Mouse (Mus musculus) testis, adult 10 weeks (tissue): ENCODE data around the gene Fer1l4. TPM values are rescaled to one million over a fixed set of nuclear protein-coding genes. Genes with fewer than 3 reads are reported as not detected.

ENCODE experiments used
- polyA plus RNA-seq: library from polyadenylated mRNA; stranded (reverse); fragments of 350-450 nt; fragmentation: Illumina TruSeq; extraction: RNeasy Lipid Tissue Mini Kit (QIAGEN cat#74804); gene quantifications from one replicate; pipeline ENCODE4 v1.2.3, GENCODE M21; 2014; ENCODE audit warnings: low read depth, low replicate concordance

Fer1l4 gene
- polyA plus RNA-seq: 0.14 TPM

GRCm38 (mm10) chr2:156052816-156053215, at the start of gene Fer1l4:
Gene Fer1l4, minus strand, starts transcription at chr2:156052947.

GRCm38 (mm10) chr2:156065099-156066041, 12.6 kb upstream of the Fer1l4 start, which contains the start of gene Spag4:
Gene Spag4, plus strand, starts transcription at chr2:156065175.

GRCm38 (mm10) chr2:156007888-156008532, 44.7 kb downstream of the Fer1l4 start, which contains the start of the genes 6430550D23Rik and Ergic3:
Gene 6430550D23Rik, minus strand, starts transcription at chr2:156007977.
Gene Ergic3, plus strand, starts transcription at chr2:156008045.

Other genes starting within 250 kb of the Fer1l4 start
- 4.8 TPM for gene BC029722, start 233.5 kb downstream of the Fer1l4 start, polyA plus RNA-seq
- gene Eif6, start 226.0 kb downstream of the Fer1l4 start, polyA plus RNA-seq: 6.4 TPM
- not detected for gene Fam83c, start 218.1 kb downstream of the Fer1l4 start, polyA plus RNA-seq
- 71.1 TPM for gene Uqcc1, start 122.6 kb downstream of the Fer1l4 start, polyA plus RNA-seq
- not detected for gene Gm15557, start 112.2 kb downstream of the Fer1l4 start, polyA plus RNA-seq
- not detected for gene Gdf5, start 107.6 kb downstream of the Fer1l4 start, polyA plus RNA-seq
- gene Cep250, start 96.5 kb downstream of the Fer1l4 start, polyA plus RNA-seq: 1.7 TPM
- gene 6430550D23Rik, start 45.0 kb downstream of the Fer1l4 start, polyA plus RNA-seq: 12.2 TPM
- gene Ergic3, start 44.9 kb downstream of the Fer1l4 start, polyA plus RNA-seq: 35.8 TPM
- gene Spag4, start 12.2 kb upstream of the Fer1l4 start, polyA plus RNA-seq: 16.1 TPM
- 11.2 TPM for gene Cpne1, start 59.0 kb upstream of the Fer1l4 start, polyA plus RNA-seq
- 17.9 TPM for gene Rbm12, start 59.0 kb upstream of the Fer1l4 start, polyA plus RNA-seq
- gene Gm28036, start 74.1 kb upstream of the Fer1l4 start, polyA plus RNA-seq: 7.8 TPM
- gene Romo1, start 91.1 kb upstream of the Fer1l4 start, polyA plus RNA-seq: 2.8 TPM
- 35.2 TPM for gene Nfs1, start 91.2 kb upstream of the Fer1l4 start, polyA plus RNA-seq
- gene Rbm39, start 127.3 kb upstream of the Fer1l4 start, polyA plus RNA-seq: 296 TPM
- 37.5 TPM for gene Phf20, start 143.5 kb upstream of the Fer1l4 start, polyA plus RNA-seq